Mouse (Mus musculus) forebrain, embryonic 15.5 days (tissue): Measurements from ENCODE around the gene D930048N14Rik. TPM values are rescaled to one million over a fixed set of nuclear protein-coding genes. Genes with fewer than 3 reads are reported as not detected.
"Not testable (repeated sequence)": the region's sequence is repeated elsewhere in the genome, so short reads cannot be mapped to it uniquely, and the experiment has no call there.

Experiments
- ATAC-seq: fragments of 200-750 bp; cut with Nextera tagmentation; replicated peaks from 2 replicates; pipeline ENCODE4 v1.8.0; 2017; ENCODE audit warnings: mild to moderate bottlenecking, moderate TSS enrichment, moderate library complexity
- H3K27ac ChIP-seq: fragments of 300-500 bp; sonication (generic); replicated peaks from 2 replicates; pipeline ENCODE4 v1.5.1; 2015; ENCODE audit warnings: mild to moderate bottlenecking, inconsistent platforms
- H3K27me3 ChIP-seq: fragments of 300-500 bp; sonication (generic); 2 replicates; pipeline ENCODE4 v1.6.1; 2015; ENCODE audit warnings: inconsistent platforms
- H3K36me3 ChIP-seq: fragments of 300-500 bp; sonication (generic); 2 replicates; pipeline ENCODE4 v1.6.1; 2015; ENCODE audit warnings: mild to moderate bottlenecking, inconsistent platforms
- H3K4me1 ChIP-seq: fragments of 300-500 bp; sonication (generic); 2 replicates; pipeline ENCODE4 v1.6.1; 2015; ENCODE audit warnings: inconsistent platforms
- H3K4me2 ChIP-seq: fragments of 300-500 bp; sonication (generic); replicated peaks from 2 replicates; pipeline ENCODE4 v1.6.1; 2015; ENCODE audit warnings: mild to moderate bottlenecking, inconsistent platforms
- H3K4me3 ChIP-seq: fragments of 300-500 bp; sonication (generic); 2 replicates; pipeline ENCODE4 v1.5.1; 2015; ENCODE audit warnings: mild to moderate bottlenecking, inconsistent platforms
- H3K9ac ChIP-seq: fragments of 300-500 bp; sonication (generic); replicated peaks from 2 replicates; pipeline ENCODE4 v1.6.1; 2015; ENCODE audit warnings: mild to moderate bottlenecking, inconsistent platforms
- H3K9me3 ChIP-seq: fragments of 300-500 bp; sonication (generic); 2 replicates; pipeline ENCODE4 v1.6.1; 2016; ENCODE audit warnings: inconsistent platforms
- WGBS: fragments of 180-500 bp; shearing (Covaris S2); methylation state at CpG from one replicate; pipeline ENCODE4 v1.1.7; 2015; ENCODE audit warnings: mixed read lengths; 5-methylcytosine and 5-hydroxymethylcytosine counted together
- polyA plus RNA-seq: library from polyadenylated mRNA; unstranded; fragments of >200 nt; fragmentation: Nextera tagmentation; extraction: Ambion mirVana; gene quantifications from 2 replicates; pipeline ENCODE4 v1.2.1, GENCODE M21; 2015

The D930048N14Rik gene
- polyA plus RNA-seq, 1 experiment from 2014 or later = 0.57 TPM

GRCm38 (mm10) chr11:51633200-51633599 lies 17.6 kb upstream of the D930048N14Rik start:
- not testable (repeated sequence) for H3K4me2 ChIP-seq, H3K9ac ChIP-seq, H3K9me3 ChIP-seq, H3K27me3 ChIP-seq, ATAC-seq, H3K4me3 ChIP-seq, H3K27ac ChIP-seq
- H3K36me3 ChIP-seq = peaks cover 11% of the 10 kb centered on the region
- WGBS = 95% methylated on average over 7 of the region's 7 CpGs
- H3K4me1 ChIP-seq = peaks cover 22% of the 10 kb centered on the region

- H3K9me3 ChIP-seq = no peaks in the 10 kb centered on the region
- WGBS = 89% methylated on average over 3 of the region's 3 CpGs
- H3K4me1 ChIP-seq = peaks cover 22% of the 10 kb centered on the region
- no peaks in the 10 kb centered on the region for H3K27me3 ChIP-seq
- H3K36me3 ChIP-seq = peaks cover 8% of the 10 kb centered on the region
- H3K9ac ChIP-seq = no peak overlapping the region
- H3K27ac ChIP-seq = no peak overlapping the region
- H3K4me3 ChIP-seq = no peak overlapping the region
- ATAC-seq = no peak
- no peak overlapping the region for H3K4me2 ChIP-seq
These were observed 17.0 kb upstream of the D930048N14Rik start for GRCm38 (mm10) chr11:51633721-51634120.

GRCm38 (mm10) chr11:51635127-51635524 lies 15.6 kb upstream of the D930048N14Rik start:
- no peaks in the 10 kb centered on the region for H3K36me3 ChIP-seq
- 21% methylated on average over 6 of the region's 6 CpGs for WGBS
- 0 out of 2 replicates have a peak, but pooled peaks have one; percentile 1 for ATAC-seq

GRCm38 (mm10) chr11:51635525-51636322 lies 15.0 kb upstream of the D930048N14Rik start, which contains the start of gene Rmnd5b:
Rmnd5b (minus strand) TSS chr11:51635896.
- Histone ChIP-seq H3K9me3 (no peaks in the 10 kb centered on the region), H3K27ac (peak within 1 kb of the TSS; percentile 87), H3K36me3 (no peaks in the 10 kb centered on the region), H3K4me1 (peaks cover 22% of the 10 kb centered on the region), H3K4me3 (peak within 1 kb of the TSS; percentile 87), H3K4me2 (peak within 1 kb of the TSS; percentile 79), H3K27me3 (no peaks in the 10 kb centered on the region), H3K9ac (peak within 1 kb of the TSS; percentile 80)
- under 1% methylated on average over 61 of the region's 61 CpGs for WGBS
- peak; percentile 92 for ATAC-seq

More at GRCm38 (mm10) chr11:51635127-51635524, 15.6 kb upstream of the D930048N14Rik start:
- H3K9ac ChIP-seq = peak overlapping the region; percentile 80
- H3K9me3 ChIP-seq = no peaks in the 10 kb centered on the region
- H3K4me3 ChIP-seq = peak overlapping the region; percentile 87
- peaks cover 22% of the 10 kb centered on the region for H3K4me1 ChIP-seq
- peak overlapping the region; percentile 79 for H3K4me2 ChIP-seq
- H3K27ac ChIP-seq = peak overlapping the region; percentile 87
- H3K27me3 ChIP-seq = no peaks in the 10 kb centered on the region

DNA sequence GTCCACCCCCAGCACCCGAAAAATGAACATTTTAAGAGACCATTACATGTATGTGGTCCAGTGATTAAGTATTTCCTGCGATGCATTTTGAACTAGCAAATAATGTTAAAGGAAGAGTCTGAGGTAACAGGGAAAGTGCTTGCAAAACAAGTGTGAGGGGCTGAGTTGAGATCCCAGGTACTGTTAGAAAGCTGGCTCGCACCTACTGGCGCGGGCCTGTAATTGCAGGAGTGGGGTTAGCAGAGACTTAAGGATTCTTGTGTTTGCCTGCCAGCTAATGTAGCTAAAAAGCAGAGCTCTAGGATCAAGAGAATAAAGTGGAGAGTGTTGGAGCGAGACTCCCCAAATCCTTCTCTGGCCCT lies 14.4 kb upstream of the D930048N14Rik start:
- Histone ChIP-seq H3K4me1 (peaks cover 22% of the 10 kb centered on the region), H3K9ac (peak overlapping the region; percentile 80), H3K27me3 (no peaks in the 10 kb centered on the region), H3K4me3 (peak overlapping the region; percentile 87), H3K36me3 (no peaks in the 10 kb centered on the region), H3K9me3 (no peaks in the 10 kb centered on the region), H3K4me2 (peak overlapping the region; percentile 79), H3K27ac (peak overlapping the region; percentile 87)
- 2% methylated on average over 6 of the region's 6 CpGs for WGBS
- peak; percentile 30; the same call in 1 of the 2 replicates for ATAC-seq

DNA sequence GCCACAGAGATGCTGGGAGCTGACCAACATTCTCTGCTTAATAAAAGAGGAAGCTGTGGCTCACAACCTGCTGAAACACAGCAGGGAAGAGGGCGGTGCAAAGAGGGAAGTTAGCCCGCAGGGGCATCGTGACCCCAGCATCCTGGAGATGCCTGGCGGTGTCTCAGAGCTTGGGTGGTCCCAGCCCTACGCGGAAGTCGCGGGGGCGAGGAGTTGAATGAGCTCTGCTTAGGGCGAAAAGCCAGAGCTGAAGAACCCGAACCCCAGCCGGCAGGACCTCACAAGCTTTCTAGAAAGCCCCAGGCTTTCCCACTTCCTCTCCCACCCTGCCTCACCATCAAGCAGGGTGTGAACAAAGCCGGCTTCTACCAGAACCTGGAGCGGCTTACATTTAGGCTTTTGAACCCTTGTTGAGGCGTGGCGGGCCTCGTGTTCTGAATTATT lies 12.8 kb upstream of the D930048N14Rik start:
- Histone ChIP-seq H3K4me2 (0 out of 2 replicates have a peak overlapping the region, but pooled peaks have one; percentile 4), H3K36me3 (no peaks in the 10 kb centered on the region), H3K4me1 (peaks cover 22% of the 10 kb centered on the region), H3K4me3 (no peak overlapping the region), H3K9me3 (no peaks in the 10 kb centered on the region), H3K27ac (no peak overlapping the region), H3K27me3 (no peaks in the 10 kb centered on the region), H3K9ac (no peak overlapping the region)
- WGBS = 3% methylated on average over 17 of the region's 17 CpGs
- ATAC-seq = no peak

- peaks cover 22% of the 10 kb centered on the region for H3K4me1 ChIP-seq
- 73% methylated on average over 5 of the region's 5 CpGs for WGBS
- H3K9ac ChIP-seq = no peak overlapping the region
- no peaks in the 10 kb centered on the region for H3K36me3 ChIP-seq
- no peak overlapping the region for H3K27ac ChIP-seq
- no peaks in the 10 kb centered on the region for H3K27me3 ChIP-seq
- no peaks in the 10 kb centered on the region for H3K9me3 ChIP-seq
- no peak overlapping the region for H3K4me2 ChIP-seq
- no peak for ATAC-seq
- no peak overlapping the region for H3K4me3 ChIP-seq
These were observed 12.3 kb upstream of the D930048N14Rik start for GRCm38 (mm10) chr11:51638497-51638896.

GRCm38 (mm10) chr11:51640748-51641147 lies 10.0 kb upstream of the D930048N14Rik start:
- Histone ChIP-seq H3K9me3 (no peaks in the 10 kb centered on the region), H3K4me3 (no peak overlapping the region), H3K27ac (no peak overlapping the region), H3K27me3 (no peaks in the 10 kb centered on the region), H3K9ac (no peak overlapping the region), H3K4me2 (no peak overlapping the region), H3K4me1 (peaks cover 9% of the 10 kb centered on the region), H3K36me3 (no peaks in the 10 kb centered on the region)
- WGBS = 93% methylated on average over 7 of the region's 7 CpGs
- no peak for ATAC-seq

- Histone ChIP-seq H3K36me3 (no peaks in the 10 kb centered on the region), H3K27me3 (no peaks in the 10 kb centered on the region), H3K9me3 (no peaks in the 10 kb centered on the region), H3K4me1 (no peaks in the 10 kb centered on the region), H3K9ac (no peak overlapping the region), H3K27ac (no peak overlapping the region), H3K4me2 (no peak overlapping the region), H3K4me3 (no peak overlapping the region)
- ATAC-seq = no peak
- WGBS = 78% methylated on average over 9 of the region's 9 CpGs
These were observed 7.6 kb upstream of the D930048N14Rik start for GRCm38 (mm10) chr11:51643202-51643601.

GRCm38 (mm10) chr11:51643761-51644160 lies 7.0 kb upstream of the D930048N14Rik start:
- no peak overlapping the region for H3K4me3 ChIP-seq
- no peaks in the 10 kb centered on the region for H3K36me3 ChIP-seq
- no peak overlapping the region for H3K4me2 ChIP-seq
- peaks cover 5% of the 10 kb centered on the region; the same call in 1 of the 2 replicates for H3K4me1 ChIP-seq
- H3K9ac ChIP-seq = no peak overlapping the region
- no peaks in the 10 kb centered on the region for H3K9me3 ChIP-seq
- no peak for ATAC-seq
- H3K27ac ChIP-seq = no peak overlapping the region
- 61% methylated on average over 15 of the region's 15 CpGs for WGBS
- peaks cover under 1% of the 10 kb centered on the region; the same call in 1 of the 2 replicates for H3K27me3 ChIP-seq

- Histone ChIP-seq H3K4me3 (no peak overlapping the region), H3K9me3 (no peaks in the 10 kb centered on the region), H3K4me2 (no peak overlapping the region), H3K36me3 (no peaks in the 10 kb centered on the region), H3K4me1 (peaks cover 9% of the 10 kb centered on the region; the same call in 1 of the 2 replicates), H3K9ac (no peak overlapping the region), H3K27ac (no peak overlapping the region), H3K27me3 (peaks cover 5% of the 10 kb centered on the region; the same call in 1 of the 2 replicates)
- no peak for ATAC-seq
- WGBS = 74% methylated on average over 16 of the region's 16 CpGs
These were observed 6.5 kb upstream of the D930048N14Rik start for GRCm38 (mm10) chr11:51644217-51644616.

- no peak overlapping the region for H3K27ac ChIP-seq
- no peaks in the 10 kb centered on the region for H3K9me3 ChIP-seq
- 77% methylated on average over 13 of the region's 13 CpGs for WGBS
- H3K27me3 ChIP-seq = peaks cover 14% of the 10 kb centered on the region; the same call in 1 of the 2 replicates
- H3K36me3 ChIP-seq = no peaks in the 10 kb centered on the region
- no peak for ATAC-seq
- no peak overlapping the region for H3K4me3 ChIP-seq
- peaks cover 14% of the 10 kb centered on the region for H3K4me1 ChIP-seq
- no peak overlapping the region for H3K4me2 ChIP-seq
- H3K9ac ChIP-seq = no peak overlapping the region
These were observed 5.5 kb upstream of the D930048N14Rik start for GRCm38 (mm10) chr11:51645293-51645692.
